Mouse (Mus musculus) cerebellum, adult 11-12 months (tissue): ENCODE data around the gene Rnf181.

Experiments used
- DNase-seq: peaks from one replicate; pipeline ENCODE4 v3.0.0; 2022

Rnf181 gene

GRCm38 (mm10) chr6:72383142-72383820, 16.5 kb upstream of the Rnf181 start:
- DNase-seq: no peak

- DNase-seq: no peak
Observed at GRCm38 (mm10) chr6:72382494-72382893, 15.7 kb upstream of the Rnf181 start.

GRCm38 (mm10) chr6:72380131-72380770, 13.5 kb upstream of the Rnf181 start, which contains the start of gene Vamp5:
TSS of gene Vamp5 (minus strand) at chr6:72380468.
- DNase-seq: no peak

- DNase-seq: no peak
Observed at GRCm38 (mm10) chr6:72379377-72380130, 12.8 kb upstream of the Rnf181 start.

- no peak for DNase-seq
Observed at GRCm38 (mm10) chr6:72378510-72379234, 11.9 kb upstream of the Rnf181 start.

GRCm38 (mm10) chr6:72374820-72375563, 8.2 kb upstream of the Rnf181 start:
- no peak for DNase-seq

- no peak for DNase-seq
Observed at GRCm38 (mm10) chr6:72374206-72374605, 7.5 kb upstream of the Rnf181 start.

GRCm38 (mm10) chr6:72373184-72373583, 6.4 kb upstream of the Rnf181 start:
- no peak for DNase-seq

- DNase-seq: no peak
Observed at GRCm38 (mm10) chr6:72371571-72371970, 4.8 kb upstream of the Rnf181 start.

DNA sequence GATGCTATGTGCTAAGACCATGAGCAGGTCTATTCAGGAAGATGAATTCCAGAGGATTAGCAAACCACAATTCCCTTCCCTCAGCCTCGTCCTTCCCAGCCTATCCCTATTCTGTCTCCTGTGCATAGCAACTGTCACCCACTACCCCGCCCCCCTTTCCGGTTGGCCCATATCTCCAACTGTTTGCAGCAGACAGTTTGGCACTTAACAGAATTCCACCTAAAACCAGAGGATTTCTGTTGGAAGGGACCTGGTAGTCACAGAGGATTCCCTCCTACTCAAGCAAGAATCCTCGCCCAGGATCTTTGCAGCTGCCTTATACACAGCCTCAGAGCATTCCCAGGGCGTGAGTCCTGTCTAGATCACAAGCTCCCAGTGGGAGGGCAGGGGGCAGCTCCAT, 4.4 kb upstream of the Rnf181 start:
- DNase-seq: no peak

DNA sequence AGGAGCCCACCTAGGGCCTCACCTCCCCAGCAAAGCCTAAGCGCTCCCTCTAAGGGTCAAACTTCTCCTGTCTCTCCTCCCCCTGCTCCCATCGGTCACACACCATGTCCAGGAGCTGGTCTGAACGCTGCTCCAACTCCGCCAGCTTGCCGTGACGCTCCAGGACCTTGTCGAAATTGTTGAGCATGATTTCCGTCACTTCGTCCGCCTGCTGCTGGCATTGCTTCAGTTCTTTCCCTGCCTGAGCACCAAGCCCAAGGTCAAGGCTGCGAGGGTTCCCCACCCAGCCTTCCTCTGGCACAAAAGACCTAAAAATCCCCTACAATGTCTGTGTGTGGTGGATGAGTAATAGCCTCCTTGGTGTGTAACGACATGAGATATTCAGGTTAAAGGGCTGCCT, 3.3 kb upstream of the Rnf181 start:
- DNase-seq: no peak

DNA sequence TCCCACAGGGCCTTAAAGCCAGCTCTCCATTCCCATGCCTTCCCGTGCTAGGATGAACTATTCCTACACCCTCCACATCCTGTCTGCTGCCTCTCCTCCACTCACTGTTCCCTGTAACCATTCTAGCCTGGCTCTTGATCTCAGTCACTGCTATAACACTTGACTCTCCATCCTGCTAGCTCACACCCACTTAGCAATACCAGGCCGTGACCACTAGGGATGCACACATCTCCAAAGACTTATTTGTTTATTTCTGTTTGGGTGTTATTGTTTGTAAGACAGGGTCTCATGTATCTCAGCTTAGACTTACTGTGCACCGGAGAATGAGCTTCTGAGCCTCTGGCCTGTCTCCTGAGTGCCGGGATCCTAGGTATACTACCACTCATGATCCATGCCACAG, 2.8 kb upstream of the Rnf181 start:
- no peak for DNase-seq

DNA sequence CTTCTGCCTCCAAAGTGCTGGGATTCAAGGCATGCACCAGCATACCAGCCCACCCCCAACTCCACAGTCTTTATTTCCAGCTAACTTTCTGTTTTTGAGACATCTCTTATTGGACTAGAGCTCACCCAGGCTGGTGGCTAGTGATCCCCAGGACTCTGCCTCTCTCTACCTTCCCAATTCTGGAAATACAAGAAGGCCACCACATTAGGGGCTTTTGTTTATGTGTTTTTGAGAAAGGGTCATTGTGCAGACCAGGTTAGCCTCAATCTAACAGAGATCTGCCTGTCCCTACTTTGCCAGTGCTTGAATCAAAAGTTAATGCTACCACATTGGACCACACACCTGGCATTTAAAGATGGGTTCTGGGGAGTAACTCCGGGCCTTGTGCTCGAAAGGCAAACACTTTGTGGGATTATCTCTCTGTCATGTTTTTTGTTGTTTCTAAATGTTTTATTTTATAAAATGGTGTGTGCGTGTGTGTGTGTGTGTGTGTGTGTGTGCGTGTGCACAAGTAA, 761 bp upstream of the Rnf181 start:
- no peak for DNase-seq

- no peak for DNase-seq
Observed at GRCm38 (mm10) chr6:72366304-72366703, 452 bp downstream of the Rnf181 start.

GRCm38 (mm10) chr6:72364985-72365384, 1.8 kb downstream of the Rnf181 start:
- DNase-seq: no peak

DNA sequence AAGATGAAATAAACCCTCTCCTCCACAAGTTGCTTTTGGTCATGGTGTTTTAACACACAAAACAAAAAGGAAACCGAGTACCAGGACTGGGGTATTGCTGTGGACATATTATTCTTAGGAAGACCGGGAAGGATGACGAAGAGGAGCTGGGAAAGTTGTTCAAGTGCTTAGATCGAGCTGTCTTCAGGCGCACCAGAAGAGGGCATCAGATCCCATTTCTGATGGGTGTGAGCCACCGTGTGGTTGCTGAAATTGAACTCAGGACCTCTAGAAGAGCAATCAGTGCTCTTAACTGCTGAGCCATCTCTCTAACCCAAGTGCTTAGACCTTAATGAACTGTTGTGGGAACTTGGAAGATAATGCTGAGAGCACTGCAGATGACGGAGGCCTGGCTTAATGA, 2.7 kb downstream of the Rnf181 start:
- DNase-seq: no peak

GRCm38 (mm10) chr6:72362132-72363028, 4.4 kb downstream of the Rnf181 start:
- DNase-seq: peak; percentile 97

DNA sequence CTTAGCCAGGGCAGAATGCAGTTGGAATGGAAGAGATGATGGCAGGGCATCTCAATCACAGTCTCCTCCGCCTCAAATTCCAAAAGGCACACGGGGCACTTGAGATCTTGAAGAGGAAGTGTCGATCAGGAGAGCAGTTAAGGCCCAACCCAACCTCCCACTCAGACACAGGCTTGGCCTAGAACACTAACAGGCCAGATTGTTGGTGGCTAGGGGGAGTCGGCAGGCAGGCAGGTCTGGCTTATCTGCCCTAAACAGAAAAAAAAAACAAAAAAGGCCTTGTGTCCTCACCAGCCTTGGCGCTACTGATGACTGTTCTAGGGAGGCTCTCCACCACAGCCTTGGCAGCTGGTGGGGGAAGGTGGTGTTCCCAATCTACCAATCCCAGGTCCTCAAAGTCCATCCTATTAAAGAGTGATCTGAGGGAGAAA, 5.6 kb downstream of the Rnf181 start:
- peak; percentile 28 for DNase-seq

GRCm38 (mm10) chr6:72360599-72360935, 6.2 kb downstream of the Rnf181 start:
- peak; percentile 41 for DNase-seq

- DNase-seq: no peak
Observed at GRCm38 (mm10) chr6:72359891-72360598, 6.7 kb downstream of the Rnf181 start.

- DNase-seq: no peak
Observed at GRCm38 (mm10) chr6:72359343-72359742, 7.4 kb downstream of the Rnf181 start.
